Mouse (Mus musculus) heart, postnatal 14 days (tissue): ENCODE results near the gene B4galnt3. TPM values are rescaled to one million over a fixed set of nuclear protein-coding genes. Genes with fewer than 3 reads are reported as not detected.

Experiments used
- DNase-seq, 2 experiments: peaks; one replicate each; pipeline ENCODE4 v3.0.0; 2021 to 2022
- intact Hi-C: fragments of 180-260 bp; cut with DNase I; formaldehyde crosslinking; loops from one replicate; pipeline ENCODE4 v1.15.1; 2025
- total RNA-seq, 2 experiments: library from RNA; stranded (reverse); gene quantifications; 2 replicates each; pipeline ENCODE4 v1.2.3; 2021

B4galnt3 gene
- total RNA-seq, 2 experiments from 2014 or later = 0.29 to 0.50 TPM

DNA sequence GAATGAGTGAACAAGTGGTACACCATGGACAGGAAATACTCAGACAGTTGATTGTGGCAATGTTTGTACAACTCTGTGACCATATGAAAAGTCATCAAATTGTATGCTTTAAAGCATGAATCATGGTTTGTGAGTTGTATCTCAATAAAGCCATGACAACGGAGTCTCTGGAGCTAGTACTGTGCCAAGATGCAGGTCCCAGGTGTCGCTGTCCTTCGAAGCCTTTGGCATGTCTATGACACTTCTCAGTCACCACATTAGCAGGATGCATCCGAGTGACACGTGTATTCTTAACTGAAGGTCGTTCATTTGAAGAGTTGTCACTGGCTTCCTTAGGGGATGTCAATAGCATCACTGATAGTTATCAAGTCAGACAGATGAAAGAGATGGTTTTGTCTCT lies 131.4 kb downstream of the B4galnt3 start:
- intact Hi-C loops = no loop called here

DNA sequence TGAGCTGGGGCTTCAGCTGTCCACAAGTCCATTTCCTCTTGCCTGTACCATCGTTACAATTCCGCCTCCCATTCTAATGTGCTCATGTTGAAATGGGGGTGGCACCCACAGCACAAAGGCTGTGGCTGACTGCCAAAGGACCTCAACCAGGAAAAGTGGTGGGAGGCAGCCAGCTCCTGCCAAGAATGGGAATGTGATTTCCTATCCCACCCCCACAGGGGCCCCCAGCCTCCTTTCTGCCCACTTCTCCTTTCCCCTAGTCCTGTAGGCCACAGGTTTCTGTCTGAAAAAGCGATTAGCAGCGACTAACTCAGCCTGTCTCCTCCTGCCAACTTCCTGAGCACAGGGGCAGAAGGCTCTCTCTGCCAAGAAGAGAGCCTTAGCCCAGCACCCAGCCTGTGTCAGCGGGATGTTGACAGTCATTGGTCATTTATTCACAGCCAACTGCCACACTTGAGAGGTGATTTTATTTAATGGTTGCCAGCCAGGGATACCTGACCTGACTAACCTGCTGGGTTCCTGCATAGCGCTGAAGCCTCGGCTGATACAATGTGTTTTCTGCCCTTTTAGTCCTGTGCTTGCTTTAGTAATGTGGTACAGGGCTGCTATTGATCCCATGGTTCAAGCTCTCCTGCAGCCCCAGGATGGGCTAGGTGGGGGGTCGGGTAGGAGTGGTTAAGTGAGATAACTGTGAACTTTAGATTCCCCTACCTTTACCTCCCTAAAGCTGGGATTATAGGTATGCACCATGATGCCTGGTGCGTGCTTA lies 135.0 kb downstream of the B4galnt3 start:
- intact Hi-C loops = no loop called here
- DNase-seq = peak; percentile 60 to 64

More for the DNA sequence above, 131.4 kb downstream of the B4galnt3 start:
- DNase-seq = no peak

DNA sequence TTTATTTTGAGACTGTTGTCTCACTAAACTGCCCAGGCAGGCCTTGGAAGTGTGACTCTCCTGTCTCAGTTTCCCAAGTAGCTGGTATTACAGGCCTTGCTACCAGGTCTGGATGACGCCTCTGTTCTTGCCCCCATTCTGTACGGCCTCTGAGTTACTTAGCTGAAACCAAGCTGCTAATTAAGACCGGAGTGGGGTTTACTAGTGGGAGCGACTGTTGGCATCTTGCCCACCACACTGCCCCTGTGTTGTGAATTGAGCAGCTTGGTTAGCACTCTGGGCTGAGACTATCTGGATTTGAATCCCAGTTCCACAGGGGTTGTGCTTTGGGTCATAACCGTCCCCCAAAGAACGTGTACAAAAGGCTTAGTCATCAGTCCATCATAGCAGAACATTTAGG lies 136.9 kb downstream of the B4galnt3 start:
- intact Hi-C loops = no loop called here
- DNase-seq = no peak

DNA sequence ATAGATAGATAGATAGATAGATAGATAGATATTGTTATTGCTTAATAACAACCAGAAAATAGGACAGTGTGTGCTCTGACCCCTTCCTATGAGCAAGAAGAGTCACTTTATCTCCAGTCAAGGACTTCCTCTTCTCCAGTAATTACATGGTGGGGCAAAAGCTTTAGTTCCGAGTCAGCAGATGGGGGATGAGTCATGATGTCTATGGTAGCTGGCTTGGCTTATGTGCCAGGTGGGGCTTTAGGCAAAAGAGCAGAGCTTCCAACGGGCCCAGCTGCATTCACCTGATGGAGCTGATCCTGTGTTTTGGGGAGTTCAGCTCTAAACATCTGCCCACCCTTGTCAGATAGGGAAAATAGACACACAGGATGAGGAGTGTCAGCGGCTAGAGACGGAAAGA lies 138.8 kb downstream of the B4galnt3 start:
- DNase-seq = no peak
- intact Hi-C loops = no loop called here

DNA sequence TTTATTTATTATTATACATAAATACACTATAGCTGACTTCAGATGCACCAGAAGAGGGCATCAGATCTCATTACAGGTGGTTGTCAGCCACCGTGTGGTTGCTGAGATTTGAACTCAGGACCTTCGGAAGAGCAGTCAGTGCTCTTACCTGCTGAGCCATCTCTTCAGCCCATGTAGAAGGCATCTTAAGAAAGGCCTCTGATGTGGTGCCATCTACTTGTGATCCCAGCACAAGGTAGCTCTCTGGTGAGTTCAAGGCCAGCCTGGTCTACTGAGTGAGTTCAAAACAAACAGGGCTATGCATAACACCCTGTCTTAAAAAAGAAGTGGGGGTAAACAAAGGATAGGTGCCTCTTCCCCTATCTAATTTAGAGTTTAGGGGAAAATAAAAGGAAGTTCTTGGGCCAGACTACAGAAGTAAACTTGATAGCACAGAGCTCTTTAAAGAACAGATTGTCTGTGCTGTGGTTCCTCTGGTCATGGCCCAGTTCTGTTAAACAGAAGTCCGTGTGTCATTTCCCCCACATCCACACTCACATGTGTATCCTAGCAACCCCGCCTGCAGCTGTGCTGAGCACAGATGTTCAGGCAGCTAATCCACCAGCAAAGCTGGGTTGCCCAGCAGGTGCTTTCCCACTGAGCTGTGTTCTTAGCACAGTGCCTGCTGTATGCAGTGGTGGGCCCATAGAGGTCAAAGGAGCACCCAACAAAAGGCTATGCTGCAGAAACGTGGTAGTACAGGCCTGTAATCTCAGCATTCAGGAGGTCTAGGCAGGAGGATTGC lies 139.6 kb downstream of the B4galnt3 start:
- peak; percentile 60 for DNase-seq
- intact Hi-C loops = loop anchor here (5.0 kb wide), 1 partner anchor 33 kb away; no protein-coding TSS in a partner anchor

Other genes starting within 250 kb of the B4galnt3 start
- gene Ninj2, start 201.2 kb downstream of the B4galnt3 start, total RNA-seq = not detected
- not detected for gene D330020A13Rik, start 195 bp downstream of the B4galnt3 start, total RNA-seq
- gene Kdm5a, start 69.6 kb upstream of the B4galnt3 start, total RNA-seq = 10 to 100 TPM; 36.6 to 40.0 TPM
- gene Ccdc77, start 69.8 kb upstream of the B4galnt3 start, total RNA-seq = 1 to 10 TPM; 7.1 to 7.7 TPM
- 1 to 10 TPM; 3.3 to 5.4 TPM for gene Il17ra, start 168.7 kb upstream of the B4galnt3 start, total RNA-seq
- gene Tmem121b, start 199.2 kb upstream of the B4galnt3 start, total RNA-seq = under 1 TPM in 1 of 2 experiments, not detected in 1; 0.05 TPM
- 10 to 100 TPM; 20.1 to 21.7 TPM for gene Hdhd5, start 236.8 kb upstream of the B4galnt3 start, total RNA-seq